Mouse (Mus musculus): ENCODE measurements around the gene Slc2a6. TPM values are rescaled to one million over a fixed set of nuclear protein-coding genes. Genes with fewer than 3 reads are reported as not detected.

Gene Slc2a6
- polyA plus RNA-seq, 1 experiment from 2014 or later, result 0.84 TPM

- no peaks in the 10 kb centered on the region for H3K9me3 ChIP-seq (ENCODE audit: control insufficient read depth, low read depth, low read length)
- 0 out of 2 replicates have a peak, but pooled peaks cover 4% of the 10 kb centered on the region for H3K4me1 ChIP-seq (ENCODE audit: control insufficient read depth, insufficient read depth, low read length)
- no peaks in the 10 kb centered on the region for H3K27me3 ChIP-seq (ENCODE audit: control insufficient read depth, insufficient read depth, low read length)
- no peak overlapping the region for H3K9ac ChIP-seq (replicated peaks; ENCODE audit: low read depth, low read length)
- H3K4me3 ChIP-seq (ENCODE audit: low read depth, low read length), result no peak overlapping the region; the same call in 1 of the 2 replicates
- H3K4me2 ChIP-seq (replicated peaks; ENCODE audit: low read depth, low read length), result peak overlapping the region; percentile 45; the same call in 1 of the 2 replicates
- no peak for ATAC-seq (ENCODE audit: insufficient number of reproducible peaks, insufficient read depth, low FRiP score, low read depth)
- H3K27ac ChIP-seq (ENCODE audit: low read length), result no peak overlapping the region
- WGBS, result 64% methylated on average over 4 of the region's 4 CpGs
- no peaks in the 10 kb centered on the region for H3K36me3 ChIP-seq (ENCODE audit: control insufficient read depth, insufficient read depth, low read length)
Observed at GRCm38 (mm10) chr2:27028437-27029015, 728 bp upstream of the Slc2a6 start.

DNA sequence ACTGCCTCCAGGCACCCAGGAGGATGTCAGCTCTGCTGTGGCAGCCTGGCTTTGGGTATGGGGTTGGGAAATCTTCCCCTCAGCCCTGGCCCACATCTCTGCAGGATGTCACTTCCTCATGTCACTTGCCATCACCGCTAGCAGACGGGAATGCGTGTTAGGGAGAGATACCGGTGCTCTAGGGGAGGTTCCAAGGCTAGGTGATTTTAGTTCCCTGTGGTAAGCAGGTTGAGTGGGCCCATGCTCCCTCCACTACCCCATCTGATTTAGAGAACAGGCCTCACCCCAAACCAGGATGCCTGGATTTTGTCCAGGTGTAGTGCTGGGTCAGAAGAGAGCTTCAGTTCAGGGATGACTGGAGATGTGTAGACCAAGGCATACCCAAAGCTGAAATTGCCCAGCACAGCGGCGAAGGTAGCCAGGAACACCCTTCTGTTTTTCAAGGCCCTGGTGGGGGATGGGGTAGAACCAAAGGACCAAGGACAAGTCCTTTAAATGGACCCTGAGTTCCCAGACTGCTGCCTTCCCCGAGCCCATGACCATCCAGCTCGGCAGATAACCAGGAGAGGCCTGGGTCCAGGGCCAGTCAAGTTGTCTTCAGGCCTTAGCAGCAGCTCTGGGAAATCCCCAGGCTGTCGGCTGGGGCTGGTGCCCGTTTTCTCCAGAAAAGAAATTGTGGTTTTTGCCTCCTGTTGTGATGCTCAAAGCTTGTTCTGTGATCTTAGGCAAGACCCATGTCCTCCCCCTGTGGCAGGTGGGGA is 761 bp downstream of the Slc2a6 start:
- H3K4me2 ChIP-seq (replicated peaks; ENCODE audit: low read depth, low read length), result no peak overlapping the region
- H3K4me1 ChIP-seq (ENCODE audit: control insufficient read depth, insufficient read depth, low read length), result 0 out of 2 replicates have a peak, but pooled peaks cover 4% of the 10 kb centered on the region
- H3K9ac ChIP-seq (replicated peaks; ENCODE audit: low read depth, low read length), result no peak overlapping the region
- no peaks in the 10 kb centered on the region for H3K9me3 ChIP-seq (ENCODE audit: control insufficient read depth, low read depth, low read length)
- H3K27me3 ChIP-seq (ENCODE audit: control insufficient read depth, insufficient read depth, low read length), result no peaks in the 10 kb centered on the region
- H3K4me3 ChIP-seq (ENCODE audit: low read depth, low read length), result no peak overlapping the region
- H3K36me3 ChIP-seq (ENCODE audit: control insufficient read depth, insufficient read depth, low read length), result no peaks in the 10 kb centered on the region
- no peak for ATAC-seq (ENCODE audit: insufficient number of reproducible peaks, insufficient read depth, low FRiP score, low read depth)
- WGBS, result 74% methylated on average over 10 of the region's 10 CpGs
- H3K27ac ChIP-seq (ENCODE audit: low read length), result no peak overlapping the region

GRCm38 (mm10) chr2:27026332-27026731 is 1.5 kb downstream of the Slc2a6 start:
- H3K36me3 ChIP-seq (ENCODE audit: control insufficient read depth, insufficient read depth, low read length), result no peaks in the 10 kb centered on the region
- no peak overlapping the region for H3K4me2 ChIP-seq (replicated peaks; ENCODE audit: low read depth, low read length)
- 87% methylated on average over 3 of the region's 3 CpGs for whole genome bisulfite sequencing
- no peak for ATAC-seq (ENCODE audit: insufficient number of reproducible peaks, insufficient read depth, low FRiP score, low read depth)
- H3K27ac ChIP-seq (ENCODE audit: low read length), result no peak overlapping the region
- H3K9me3 ChIP-seq (ENCODE audit: control insufficient read depth, low read depth, low read length), result no peaks in the 10 kb centered on the region
- 0 out of 2 replicates have a peak, but pooled peaks cover 4% of the 10 kb centered on the region for H3K4me1 ChIP-seq (ENCODE audit: control insufficient read depth, insufficient read depth, low read length)
- H3K9ac ChIP-seq (replicated peaks; ENCODE audit: low read depth, low read length), result no peak overlapping the region
- no peaks in the 10 kb centered on the region for H3K27me3 ChIP-seq (ENCODE audit: control insufficient read depth, insufficient read depth, low read length)
- H3K4me3 ChIP-seq (ENCODE audit: low read depth, low read length), result no peak overlapping the region

DNA sequence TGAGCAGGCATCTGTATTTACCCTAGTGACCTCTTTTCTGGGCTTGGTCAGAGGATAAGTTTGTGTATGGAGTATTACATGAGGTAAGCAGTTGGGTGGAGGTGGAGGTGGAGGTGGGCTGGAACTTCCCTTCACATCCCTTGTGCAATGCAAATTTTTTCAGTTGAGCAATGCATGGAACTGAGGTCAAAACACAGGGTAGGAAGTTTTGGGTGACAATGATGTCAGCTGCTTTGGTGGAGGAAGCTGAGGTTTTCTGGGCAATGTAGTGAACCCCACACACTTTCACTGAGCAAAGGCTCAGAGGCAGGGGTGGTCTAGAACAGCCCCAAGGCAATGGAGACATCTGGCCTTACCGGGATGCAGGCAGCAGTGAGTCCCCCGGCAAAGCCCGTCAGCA is 2.3 kb downstream of the Slc2a6 start:
- H3K27me3 ChIP-seq (ENCODE audit: control insufficient read depth, insufficient read depth, low read length), result no peaks in the 10 kb centered on the region
- no peak overlapping the region for H3K4me3 ChIP-seq (ENCODE audit: low read depth, low read length)
- no peaks in the 10 kb centered on the region for H3K9me3 ChIP-seq (ENCODE audit: control insufficient read depth, low read depth, low read length)
- no peak overlapping the region for H3K4me2 ChIP-seq (replicated peaks; ENCODE audit: low read depth, low read length)
- no peaks in the 10 kb centered on the region; the same call in 1 of the 2 replicates for H3K36me3 ChIP-seq (ENCODE audit: control insufficient read depth, insufficient read depth, low read length)
- H3K27ac ChIP-seq (ENCODE audit: low read length), result no peak overlapping the region
- no peak overlapping the region for H3K9ac ChIP-seq (replicated peaks; ENCODE audit: low read depth, low read length)
- no peak for ATAC-seq (ENCODE audit: insufficient number of reproducible peaks, insufficient read depth, low FRiP score, low read depth)
- 0 out of 2 replicates have a peak, but pooled peaks cover 4% of the 10 kb centered on the region for H3K4me1 ChIP-seq (ENCODE audit: control insufficient read depth, insufficient read depth, low read length)
- 84% methylated on average over 3 of the region's 3 CpGs for WGBS

DNA sequence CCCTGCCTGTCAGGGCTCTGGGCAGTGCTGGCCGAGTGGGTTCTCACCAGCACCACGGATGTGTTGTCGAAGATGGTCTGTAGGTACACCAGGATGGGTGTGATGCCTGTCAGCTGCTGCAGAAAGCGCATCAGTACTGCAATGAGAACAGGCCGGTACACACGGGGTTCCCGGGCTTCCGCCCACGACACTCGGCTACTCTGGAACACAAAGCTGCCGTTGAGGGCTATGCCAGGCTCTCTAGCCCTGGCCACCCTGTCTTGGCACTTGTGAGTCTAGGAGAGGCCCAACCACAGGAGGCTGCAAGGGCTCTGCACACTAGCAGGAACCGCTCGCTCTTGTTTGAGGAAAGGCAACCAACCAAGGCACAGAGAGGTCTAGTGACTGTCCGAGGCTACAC is 3.7 kb downstream of the Slc2a6 start:
- Histone ChIP-seq H3K27ac (ENCODE audit: low read length) (no peak overlapping the region), H3K9me3 (ENCODE audit: control insufficient read depth, low read depth, low read length) (no peaks in the 10 kb centered on the region), H3K27me3 (ENCODE audit: control insufficient read depth, insufficient read depth, low read length) (no peaks in the 10 kb centered on the region), H3K4me1 (ENCODE audit: control insufficient read depth, insufficient read depth, low read length) (0 out of 2 replicates have a peak, but pooled peaks cover 4% of the 10 kb centered on the region), H3K4me2 (replicated peaks; ENCODE audit: low read depth, low read length) (no peak overlapping the region), H3K9ac (replicated peaks; ENCODE audit: low read depth, low read length) (no peak overlapping the region), H3K36me3 (ENCODE audit: control insufficient read depth, insufficient read depth, low read length) (no peaks in the 10 kb centered on the region; the same call in 1 of the 2 replicates), H3K4me3 (ENCODE audit: low read depth, low read length) (no peak overlapping the region)
- no peak for ATAC-seq (ENCODE audit: insufficient number of reproducible peaks, insufficient read depth, low FRiP score, low read depth)
- WGBS, result 78% methylated on average over 14 of the region's 14 CpGs

GRCm38 (mm10) chr2:27022612-27023011 is 5.2 kb downstream of the Slc2a6 start:
- Histone ChIP-seq H3K27me3 (ENCODE audit: control insufficient read depth, insufficient read depth, low read length) (no peaks in the 10 kb centered on the region), H3K36me3 (ENCODE audit: control insufficient read depth, insufficient read depth, low read length) (peaks cover 11% of the 10 kb centered on the region), H3K27ac (ENCODE audit: low read length) (no peak overlapping the region), H3K9ac (replicated peaks; ENCODE audit: low read depth, low read length) (no peak overlapping the region), H3K4me1 (ENCODE audit: control insufficient read depth, insufficient read depth, low read length) (no peaks in the 10 kb centered on the region), H3K4me3 (ENCODE audit: low read depth, low read length) (no peak overlapping the region), H3K9me3 (ENCODE audit: control insufficient read depth, low read depth, low read length) (no peaks in the 10 kb centered on the region), H3K4me2 (replicated peaks; ENCODE audit: low read depth, low read length) (no peak overlapping the region)
- WGBS, result 79% methylated on average over 6 of the region's 6 CpGs
- no peak for ATAC-seq (ENCODE audit: insufficient number of reproducible peaks, insufficient read depth, low FRiP score, low read depth)

DNA sequence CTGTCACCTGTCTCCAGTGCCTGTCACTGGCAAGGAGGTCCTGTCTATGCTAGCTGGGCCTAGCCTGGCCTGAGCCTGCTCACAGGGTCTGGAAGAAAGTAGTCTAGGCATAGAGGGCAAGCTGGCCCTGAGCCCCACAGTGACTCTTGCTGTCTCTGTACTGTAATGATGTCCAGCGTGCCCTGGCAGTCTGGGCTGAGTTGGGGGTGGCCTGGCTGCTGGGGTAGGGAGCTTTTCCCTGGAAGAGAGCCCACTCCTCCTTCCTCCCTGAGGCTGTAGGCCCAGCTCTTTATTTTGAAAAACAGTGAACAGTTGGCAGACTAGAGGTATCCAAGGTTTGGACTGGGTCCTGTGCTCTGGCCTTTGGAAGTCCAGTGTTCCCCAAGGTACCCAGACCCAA is 6.7 kb downstream of the Slc2a6 start:
- H3K4me3 ChIP-seq (ENCODE audit: low read depth, low read length), result no peak overlapping the region
- peaks cover 24% of the 10 kb centered on the region for H3K36me3 ChIP-seq (ENCODE audit: control insufficient read depth, insufficient read depth, low read length)
- 80% methylated on average over 1 of the region's 1 CpGs for WGBS

GRCm38 (mm10) chr2:27019530-27019929 is 8.3 kb downstream of the Slc2a6 start:
- no peaks in the 10 kb centered on the region for H3K9me3 ChIP-seq (ENCODE audit: control insufficient read depth, low read depth, low read length)
- H3K4me2 ChIP-seq (replicated peaks; ENCODE audit: low read depth, low read length), result no peak overlapping the region
- H3K27me3 ChIP-seq (ENCODE audit: control insufficient read depth, insufficient read depth, low read length), result no peaks in the 10 kb centered on the region
- H3K4me1 ChIP-seq (ENCODE audit: control insufficient read depth, insufficient read depth, low read length), result no peaks in the 10 kb centered on the region
- H3K27ac ChIP-seq (ENCODE audit: low read length), result no peak overlapping the region
- no peak overlapping the region for H3K9ac ChIP-seq (replicated peaks; ENCODE audit: low read depth, low read length)
- H3K4me3 ChIP-seq (ENCODE audit: low read depth, low read length), result no peak overlapping the region
- no peak for ATAC-seq (ENCODE audit: insufficient number of reproducible peaks, insufficient read depth, low FRiP score, low read depth)
- 86% methylated on average over 2 of the region's 2 CpGs for WGBS
- H3K36me3 ChIP-seq (ENCODE audit: control insufficient read depth, insufficient read depth, low read length), result peaks cover 40% of the 10 kb centered on the region

More for the DNA sequence above, 6.7 kb downstream of the Slc2a6 start:
- no peaks in the 10 kb centered on the region for H3K4me1 ChIP-seq (ENCODE audit: control insufficient read depth, insufficient read depth, low read length)
- H3K9ac ChIP-seq (replicated peaks; ENCODE audit: low read depth, low read length), result no peak overlapping the region
- no peak overlapping the region for H3K4me2 ChIP-seq (replicated peaks; ENCODE audit: low read depth, low read length)
- ATAC-seq (ENCODE audit: insufficient number of reproducible peaks, insufficient read depth, low FRiP score, low read depth), result no peak
- H3K9me3 ChIP-seq (ENCODE audit: control insufficient read depth, low read depth, low read length), result no peaks in the 10 kb centered on the region
- no peaks in the 10 kb centered on the region for H3K27me3 ChIP-seq (ENCODE audit: control insufficient read depth, insufficient read depth, low read length)
- no peak overlapping the region for H3K27ac ChIP-seq (ENCODE audit: low read length)

Data from stomach, embryonic 14.5 days (tissue).